17 mouse cellular contexts compared by ENCODE assay signal in genomic region chr11:100651205-100651604, GRCm38 (mm10). TPM values are rescaled to one million over a fixed set of nuclear protein-coding genes. Genes with fewer than 3 reads are reported as not detected.
"Had no signal": no experiment of that assay in that cellular context is flagged by ENCODE, and none has a peak within 500 bp of the region (broad histone marks: within the 10 kb centered on the region; RNA-seq: fewer than 3 reads in every experiment).

No protein-coding gene starts in this region.

- H3K9me3 ChIP-seq: lung, embryonic 15.5 days; megakaryocyte, embryonic 14.5 days; midbrain, embryonic 12.5 days; neural tube, embryonic 12.5 days; stomach, embryonic 15.5 days had no signal

- ATAC-seq: liver, postnatal 0 days; lung, postnatal 0 days had no signal

- H3K27ac ChIP-seq: lung, embryonic 15.5 days; macrophage; midbrain, embryonic 12.5 days; neural tube, embryonic 12.5 days; stomach, embryonic 15.5 days; stomach, postnatal 0 days had no signal

- H3K4me1 ChIP-seq: lung, embryonic 15.5 days; neural tube, embryonic 12.5 days; stomach, embryonic 15.5 days had no signal

- H3K4me3 ChIP-seq: lung, embryonic 15.5 days; megakaryocyte, embryonic 14.5 days; midbrain, embryonic 12.5 days; neural tube, embryonic 12.5 days; stomach, embryonic 15.5 days had no signal

- H3K9ac ChIP-seq: liver, postnatal 0 days; lung, embryonic 15.5 days; midbrain, embryonic 12.5 days; neural tube, embryonic 12.5 days; stomach, embryonic 15.5 days had no signal

- H3K4me2 ChIP-seq: lung, embryonic 15.5 days; midbrain, embryonic 12.5 days; neural tube, embryonic 12.5 days; stomach, embryonic 15.5 days had no signal

- H3K36me3 ChIP-seq: lung, embryonic 15.5 days; midbrain, embryonic 12.5 days; neural tube, embryonic 12.5 days; stomach, embryonic 15.5 days had no signal

- DNase-seq: liver, postnatal 0 days; lung, adult 2 months; lung, postnatal 14 days; lung, postnatal 36 days; midbrain, embryonic 14.5 days; right cerebral cortex, postnatal 14 days; thymus, adult 2 months; thymus, postnatal 25 days; thymus, postnatal 4 days had no signal

RNA-seq across cellular contexts. Expression of gene Zfp385c, which starts 41.0 kb away (rescaled TPM):
- polyA plus RNA-seq: liver, postnatal 0 days; lung, postnatal 0 days had no signal
